Mouse (Mus musculus) erythroblast, embryonic 14.5 days (primary cell): ENCODE measurements around the gene Pgm1.

ENCODE experiments used
- GATA1 ChIP-seq: IDR thresholded peaks from 2 replicates; pipeline ENCODE4 v1.6.1; 2012; ENCODE audit warnings: low read length, inconsistent platforms, mixed read lengths
- TAL1 ChIP-seq: IDR thresholded peaks from 3 replicates; pipeline ENCODE4 v1.6.1; 2012; ENCODE audit warnings: low read length, inconsistent platforms, mixed read lengths

DNA sequence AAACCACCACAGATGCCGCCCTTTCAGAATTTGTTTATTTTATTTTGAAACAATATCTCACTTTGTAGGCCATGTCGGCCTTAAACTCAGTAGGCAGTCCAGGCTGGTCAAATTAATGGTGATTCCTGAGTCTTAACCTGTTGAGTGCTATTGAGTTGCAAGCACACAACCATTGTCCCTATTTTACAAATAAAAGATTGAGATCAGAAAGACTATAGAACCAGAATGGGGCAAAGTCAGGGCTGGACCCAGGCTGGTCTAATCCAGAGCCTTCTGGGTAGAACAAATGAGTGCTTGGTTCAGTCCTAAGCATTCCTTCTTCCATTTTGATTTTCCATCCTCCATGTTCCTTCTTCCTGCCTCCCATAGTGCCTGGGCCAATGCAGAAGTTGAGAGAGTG lies 17.3 kb downstream of the Pgm1 start:
- TF ChIP-seq TAL1: no peak
- no peak for TF ChIP-seq GATA1
